Mouse (Mus musculus): ENCODE results near the gene Nexn.
A peak's percentile ranks its signal among the peaks of the same experiment; 100 is the strongest.
"Not testable (repeated sequence)": the region's sequence is repeated elsewhere in the genome, so short reads cannot be mapped to it uniquely, and the experiment has no call there.

Gene Nexn

GRCm38 (mm10) chr3:152266036-152266421 is at the start of gene Nexn:
Gene Nexn, minus strand, starts transcription at chr3:152266350.
- DNase-seq (ENCODE audit: low read depth): no peak

- DNase-seq (ENCODE audit: low read depth): peak; percentile 77
Observed at GRCm38 (mm10) chr3:152315613-152316012, 49.5 kb upstream of the Nexn start.

- DNase-seq (ENCODE audit: low read depth): not testable (repeated sequence)
Observed at GRCm38 (mm10) chr3:152314666-152315065, 48.5 kb upstream of the Nexn start.

GRCm38 (mm10) chr3:152309250-152309645 is 43.1 kb upstream of the Nexn start:
- no peak for DNase-seq (ENCODE audit: low read depth)

- DNase-seq (ENCODE audit: low read depth): peak; percentile 28
Observed at GRCm38 (mm10) chr3:152308485-152309249, 42.5 kb upstream of the Nexn start.

- DNase-seq (ENCODE audit: low read depth): no peak
Observed at GRCm38 (mm10) chr3:152305971-152306370, 39.8 kb upstream of the Nexn start.

GRCm38 (mm10) chr3:152305080-152305479 is 38.9 kb upstream of the Nexn start:
- DNase-seq (ENCODE audit: low read depth): no peak

GRCm38 (mm10) chr3:152304093-152304815 is 38.1 kb upstream of the Nexn start:
- no peak for DNase-seq (ENCODE audit: low read depth)

- DNase-seq (ENCODE audit: low read depth): no peak
Observed at GRCm38 (mm10) chr3:152302991-152303390, 36.8 kb upstream of the Nexn start.

GRCm38 (mm10) chr3:152300376-152301337 is 34.5 kb upstream of the Nexn start:
- DNase-seq (ENCODE audit: low read depth): no peak

- DNase-seq (ENCODE audit: low read depth): no peak
Observed at GRCm38 (mm10) chr3:152295896-152296295, 29.7 kb upstream of the Nexn start.

- no peak for DNase-seq (ENCODE audit: low read depth)
Observed at GRCm38 (mm10) chr3:152294400-152294799, 28.2 kb upstream of the Nexn start.

GRCm38 (mm10) chr3:152293530-152294181 is 27.5 kb upstream of the Nexn start:
- no peak for DNase-seq (ENCODE audit: low read depth)

- DNase-seq (ENCODE audit: low read depth): no peak
Observed at GRCm38 (mm10) chr3:152291895-152292294, 25.7 kb upstream of the Nexn start.

- DNase-seq (ENCODE audit: low read depth): no peak
Observed at GRCm38 (mm10) chr3:152290175-152290798, 24.1 kb upstream of the Nexn start.

- no peak for DNase-seq (ENCODE audit: low read depth)
Observed at GRCm38 (mm10) chr3:152288740-152289139, 22.6 kb upstream of the Nexn start.

- no peak for DNase-seq (ENCODE audit: low read depth)
Observed at GRCm38 (mm10) chr3:152288276-152288675, 22.1 kb upstream of the Nexn start.

- no peak for DNase-seq (ENCODE audit: low read depth)
Observed at GRCm38 (mm10) chr3:152287810-152288209, 21.7 kb upstream of the Nexn start.

GRCm38 (mm10) chr3:152284759-152285158 is 18.6 kb upstream of the Nexn start:
- DNase-seq (ENCODE audit: low read depth): no peak

GRCm38 (mm10) chr3:152284306-152284705 is 18.2 kb upstream of the Nexn start:
- DNase-seq (ENCODE audit: low read depth): no peak

GRCm38 (mm10) chr3:152282126-152282525 is 16.0 kb upstream of the Nexn start:
- peak; percentile 34 for DNase-seq (ENCODE audit: low read depth)
